Mouse (Mus musculus) thymus, adult 2 months (tissue): ENCODE results near the gene Lgr5. TPM values are rescaled to one million over a fixed set of nuclear protein-coding genes. Genes with fewer than 3 reads are reported as not detected.

ENCODE experiments used
- DNase-seq: peaks from one replicate; pipeline ENCODE4 v3.0.0; 2021
- H3K27ac ChIP-seq: fragments of 200-500 bp; 2 replicates; pipeline ENCODE4 v1.5.1; 2012; ENCODE audit warnings: low read length, control low read depth; ENCODE audit not compliant: control insufficient read depth, insufficient read depth
- H3K27me3 ChIP-seq: fragments of 200-500 bp; 2 replicates; pipeline ENCODE4 v1.6.1; 2012; ENCODE audit warnings: mild to moderate bottlenecking, low read length, moderate library complexity, mixed read lengths; ENCODE audit not compliant: control insufficient read depth, insufficient read depth
- H3K36me3 ChIP-seq: fragments of 200-500 bp; 2 replicates; pipeline ENCODE4 v1.6.1; 2012; ENCODE audit warnings: mild to moderate bottlenecking, low read length, moderate library complexity; ENCODE audit not compliant: control insufficient read depth, insufficient read depth
- H3K4me1 ChIP-seq: fragments of 200-500 bp; replicated peaks from 2 replicates; pipeline ENCODE4 v1.6.1; 2012; ENCODE audit warnings: low read length; ENCODE audit not compliant: control insufficient read depth, insufficient read depth
- H3K4me3 ChIP-seq: fragments of 200-500 bp; 2 replicates; pipeline ENCODE4 v1.5.1; 2012; ENCODE audit warnings: mild to moderate bottlenecking, low read length, control low read depth, moderate library complexity; ENCODE audit not compliant: control insufficient read depth, insufficient read depth
- CTCF ChIP-seq: fragments of 200-500 bp; IDR thresholded peaks from 2 replicates; pipeline ENCODE4 v1.5.1; 2012; ENCODE audit warnings: mild to moderate bottlenecking, control low read depth, low read length, moderate library complexity, borderline replicate concordance; ENCODE audit not compliant: control insufficient read depth, poor library complexity, insufficient read depth; ENCODE audit errors: extremely low read depth
- POLR2A ChIP-seq: fragments of 200-500 bp; IDR thresholded peaks from 2 replicates; pipeline ENCODE4 v1.6.1; 2012; ENCODE audit warnings: mild to moderate bottlenecking, low read length, control low read depth, moderate library complexity; ENCODE audit not compliant: control insufficient read depth, poor library complexity, insufficient read depth; ENCODE audit errors: extremely low read depth
- WGBS: fragments of 180-500 bp; shearing (Covaris S2); methylation state at CpG from one replicate; pipeline ENCODE4 v1.1.7; 2018; 5-methylcytosine and 5-hydroxymethylcytosine counted together
- polyA plus RNA-seq: library from polyadenylated mRNA; depleted of rRNA; stranded (reverse); fragments of >200 nt; gene quantifications from 2 replicates; pipeline ENCODE4 v1.2.3, GENCODE M21; 2012

The Lgr5 gene
- polyA plus RNA-seq, 1 experiment, result 0.15 TPM

GRCm38 (mm10) chr10:115585491-115586245, 1.9 kb downstream of the Lgr5 start:
- TF ChIP-seq CTCF (no peak), POLR2A (no peak)
- no peak for DNase-seq
- Histone ChIP-seq H3K27me3 (peaks cover 8% of the 10 kb centered on the region; the same call in 1 of the 2 replicates), H3K36me3 (no peaks in the 10 kb centered on the region), H3K27ac (no peak overlapping the region), H3K4me3 (no peak overlapping the region), H3K4me1 (no peaks in the 10 kb centered on the region)
- WGBS, result under 1% methylated on average over 21 of the region's 21 CpGs

DNA sequence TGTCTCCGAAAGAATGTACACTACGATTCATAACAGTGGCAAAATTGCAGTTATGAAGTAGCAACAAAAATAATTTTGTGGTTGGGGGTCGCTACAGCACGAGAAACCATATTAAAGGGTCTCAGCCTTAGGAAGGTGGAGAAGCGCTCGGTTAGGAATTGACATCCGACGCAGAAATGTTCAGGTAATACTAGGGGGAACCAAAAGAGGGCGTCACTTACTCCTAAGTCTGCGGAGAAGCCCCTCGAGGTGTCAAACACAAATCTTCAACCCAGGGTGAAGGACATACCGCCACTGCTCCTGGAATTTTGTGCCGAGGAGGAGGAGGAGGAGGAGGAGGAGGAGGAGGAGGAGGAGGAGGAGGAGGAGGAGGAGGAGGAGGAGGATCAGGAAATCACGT, 2.9 kb downstream of the Lgr5 start:
- WGBS, result 44% methylated on average over 14 of the region's 14 CpGs
- TF ChIP-seq CTCF (no peak), POLR2A (no peak)

GRCm38 (mm10) chr10:115583071-115583470, 4.5 kb downstream of the Lgr5 start:
- TF ChIP-seq CTCF (no peak), POLR2A (no peak)
- Histone ChIP-seq H3K27ac (no peak overlapping the region), H3K27me3 (peaks cover 8% of the 10 kb centered on the region; the same call in 1 of the 2 replicates), H3K4me1 (no peaks in the 10 kb centered on the region), H3K4me3 (no peak overlapping the region), H3K36me3 (no peaks in the 10 kb centered on the region)
- no peak for DNase-seq
- WGBS, result 92% methylated on average over 3 of the region's 3 CpGs

More for the DNA sequence above, 2.9 kb downstream of the Lgr5 start:
- H3K4me3 ChIP-seq, result no peak overlapping the region
- H3K4me1 ChIP-seq, result no peaks in the 10 kb centered on the region
- no peak for DNase-seq
- H3K36me3 ChIP-seq, result no peaks in the 10 kb centered on the region
- no peak overlapping the region for H3K27ac ChIP-seq
- H3K27me3 ChIP-seq, result peaks cover 8% of the 10 kb centered on the region; the same call in 1 of the 2 replicates

- Histone ChIP-seq H3K36me3 (no peaks in the 10 kb centered on the region), H3K4me3 (no peak overlapping the region), H3K4me1 (no peaks in the 10 kb centered on the region), H3K27me3 (0 out of 2 replicates have a peak, but pooled peaks cover 5% of the 10 kb centered on the region), H3K27ac (no peak overlapping the region)
- DNase-seq, result no peak
- 94% methylated on average over 9 of the region's 9 CpGs for WGBS
- no peak for TF ChIP-seq POLR2A
- no peak for TF ChIP-seq CTCF
Measured at GRCm38 (mm10) chr10:115581971-115582370, 5.6 kb downstream of the Lgr5 start.

DNA sequence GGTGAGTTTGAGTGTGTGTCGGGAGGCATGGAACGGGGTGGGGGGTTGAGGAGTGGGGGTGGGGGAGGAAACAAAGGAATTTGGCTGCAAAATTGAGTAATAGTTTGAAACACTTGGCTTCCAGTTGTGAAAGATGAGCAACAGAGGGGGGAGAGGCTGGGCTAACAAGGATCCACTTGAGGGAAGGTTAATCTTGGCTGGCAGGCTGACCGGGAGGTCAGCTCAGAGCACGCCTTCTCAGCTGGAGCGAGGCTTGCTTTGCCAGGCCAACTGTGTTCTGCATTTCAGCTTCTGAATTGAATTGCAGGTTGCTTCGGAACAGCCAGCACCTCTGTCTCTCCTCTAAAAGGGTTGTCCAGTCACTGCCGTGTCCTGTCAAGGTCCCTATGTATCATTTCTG, 8.1 kb downstream of the Lgr5 start:
- DNase-seq, result no peak

DNA sequence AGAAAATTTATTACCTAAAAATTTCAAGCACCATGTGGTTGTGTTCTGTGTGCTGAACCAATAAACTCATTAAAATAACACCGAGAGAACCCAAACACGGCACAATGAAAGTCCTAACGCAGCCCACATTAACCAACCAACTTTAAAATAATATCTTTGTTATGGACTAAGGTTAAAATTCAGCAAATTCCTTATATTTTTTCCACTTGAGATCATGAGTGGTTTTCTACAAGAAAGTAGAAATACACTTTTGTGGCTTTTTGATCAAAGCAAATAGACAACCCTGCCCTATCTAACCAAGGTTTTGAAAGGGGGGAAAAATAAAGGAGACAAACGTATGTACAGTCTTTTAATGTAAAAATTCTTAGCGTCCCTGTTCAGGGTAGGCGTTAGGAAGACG, 8.5 kb downstream of the Lgr5 start:
- WGBS, result 88% methylated on average over 7 of the region's 7 CpGs
- TF ChIP-seq POLR2A (no peak), CTCF (no peak)
- Histone ChIP-seq H3K27ac (no peak overlapping the region), H3K36me3 (no peaks in the 10 kb centered on the region), H3K27me3 (no peaks in the 10 kb centered on the region), H3K4me3 (no peak overlapping the region), H3K4me1 (no peaks in the 10 kb centered on the region)
- DNase-seq, result no peak

More for the DNA sequence above, 8.1 kb downstream of the Lgr5 start:
- Histone ChIP-seq H3K4me1 (no peaks in the 10 kb centered on the region), H3K4me3 (no peak overlapping the region), H3K27me3 (no peaks in the 10 kb centered on the region), H3K36me3 (no peaks in the 10 kb centered on the region), H3K27ac (no peak overlapping the region)
- 82% methylated on average over 7 of the region's 7 CpGs for WGBS
- TF ChIP-seq POLR2A, result no peak
- TF ChIP-seq CTCF, result no peak

GRCm38 (mm10) chr10:115571734-115572440, 15.7 kb downstream of the Lgr5 start:
- TF ChIP-seq POLR2A (no peak), CTCF (no peak)
- H3K36me3 ChIP-seq, result no peaks in the 10 kb centered on the region
- H3K4me1 ChIP-seq, result no peaks in the 10 kb centered on the region
- WGBS, result 84% methylated on average over 3 of the region's 3 CpGs
- DNase-seq, result no peak
- H3K27ac ChIP-seq, result no peak overlapping the region
- H3K27me3 ChIP-seq, result no peaks in the 10 kb centered on the region
- no peak overlapping the region for H3K4me3 ChIP-seq
